Mouse (Mus musculus) E14TG2a.4 (cell line): ENCODE results near the gene Bcas3.

ENCODE experiments used
- H3K27me3 ChIP-seq: 2 replicates; pipeline ENCODE4 v1.6.1; 2014; ENCODE audit warnings: low read length, control low read depth; ENCODE audit not compliant: insufficient read depth
- H3K36me3 ChIP-seq: 2 replicates; pipeline ENCODE4 v1.6.1; 2014; ENCODE audit warnings: low read length, control low read depth; ENCODE audit not compliant: insufficient read depth
- H3K4me1 ChIP-seq: replicated peaks from 2 replicates; pipeline ENCODE4 v1.6.1; 2014; ENCODE audit warnings: low read depth, low read length, control low read depth
- H3K4me3 ChIP-seq: replicated peaks from 2 replicates; pipeline ENCODE4 v1.5.1; 2014; ENCODE audit warnings: mild to moderate bottlenecking, low read length
- H3K9me3 ChIP-seq: 2 replicates; pipeline ENCODE4 v1.6.1; 2014; ENCODE audit warnings: low read length, control low read depth
- CTCF ChIP-seq: conservative IDR thresholded peaks from 2 replicates; pipeline ENCODE4 v1.5.1; 2014; ENCODE audit warnings: low read length
- NANOG ChIP-seq: IDR thresholded peaks from 2 replicates; pipeline ENCODE4 v1.6.1; 2014; ENCODE audit warnings: borderline replicate concordance, low read length, mixed read lengths
- POU5F1 ChIP-seq: IDR thresholded peaks from 2 replicates; pipeline ENCODE4 v1.6.1; 2014; ENCODE audit warnings: low read length, borderline replicate concordance

Bcas3 gene

DNA sequence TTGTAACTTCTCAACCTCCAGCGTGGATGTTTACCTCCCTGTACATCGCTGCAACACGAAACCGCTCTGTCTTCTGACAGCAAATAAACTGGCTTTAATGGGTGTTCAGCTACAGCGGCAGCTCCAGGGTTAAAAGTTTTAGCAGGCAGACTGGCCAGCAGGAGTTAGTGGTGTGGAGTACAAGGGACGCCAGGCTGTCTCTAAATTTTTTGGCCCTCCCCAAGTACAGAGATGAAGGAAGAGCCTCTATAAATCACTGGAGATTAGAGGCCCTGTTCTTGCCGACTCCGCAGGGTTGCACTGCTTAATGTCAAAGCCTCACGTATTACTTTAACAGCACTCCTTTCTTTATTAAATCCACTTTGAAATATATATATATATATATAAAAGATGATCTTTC, 384.3 kb downstream of the Bcas3 start:
- TF ChIP-seq CTCF (no peak), POU5F1 (no peak), NANOG (no peak)
- Histone ChIP-seq H3K36me3 (no peaks in the 10 kb centered on the region), H3K27me3 (peaks cover 11% of the 10 kb centered on the region), H3K4me3 (no peak overlapping the region), H3K9me3 (no peaks in the 10 kb centered on the region), H3K4me1 (peaks cover 33% of the 10 kb centered on the region)

- H3K4me3 ChIP-seq = no peak overlapping the region
- peaks cover 11% of the 10 kb centered on the region for H3K27me3 ChIP-seq
- H3K4me1 ChIP-seq = peaks cover 35% of the 10 kb centered on the region
- H3K36me3 ChIP-seq = no peaks in the 10 kb centered on the region
- no peaks in the 10 kb centered on the region for H3K9me3 ChIP-seq
- TF ChIP-seq POU5F1 (no peak), NANOG (no peak), CTCF (no peak)
Observed at GRCm38 (mm10) chr11:85737893-85738292, 384.9 kb downstream of the Bcas3 start.

GRCm38 (mm10) chr11:85738585-85738984, 385.6 kb downstream of the Bcas3 start:
- Histone ChIP-seq H3K9me3 (no peaks in the 10 kb centered on the region), H3K4me3 (no peak overlapping the region), H3K27me3 (peaks cover 11% of the 10 kb centered on the region), H3K36me3 (no peaks in the 10 kb centered on the region), H3K4me1 (peaks cover 32% of the 10 kb centered on the region)
- TF ChIP-seq CTCF = no peak
- no peak for TF ChIP-seq NANOG
- no peak for TF ChIP-seq POU5F1

DNA sequence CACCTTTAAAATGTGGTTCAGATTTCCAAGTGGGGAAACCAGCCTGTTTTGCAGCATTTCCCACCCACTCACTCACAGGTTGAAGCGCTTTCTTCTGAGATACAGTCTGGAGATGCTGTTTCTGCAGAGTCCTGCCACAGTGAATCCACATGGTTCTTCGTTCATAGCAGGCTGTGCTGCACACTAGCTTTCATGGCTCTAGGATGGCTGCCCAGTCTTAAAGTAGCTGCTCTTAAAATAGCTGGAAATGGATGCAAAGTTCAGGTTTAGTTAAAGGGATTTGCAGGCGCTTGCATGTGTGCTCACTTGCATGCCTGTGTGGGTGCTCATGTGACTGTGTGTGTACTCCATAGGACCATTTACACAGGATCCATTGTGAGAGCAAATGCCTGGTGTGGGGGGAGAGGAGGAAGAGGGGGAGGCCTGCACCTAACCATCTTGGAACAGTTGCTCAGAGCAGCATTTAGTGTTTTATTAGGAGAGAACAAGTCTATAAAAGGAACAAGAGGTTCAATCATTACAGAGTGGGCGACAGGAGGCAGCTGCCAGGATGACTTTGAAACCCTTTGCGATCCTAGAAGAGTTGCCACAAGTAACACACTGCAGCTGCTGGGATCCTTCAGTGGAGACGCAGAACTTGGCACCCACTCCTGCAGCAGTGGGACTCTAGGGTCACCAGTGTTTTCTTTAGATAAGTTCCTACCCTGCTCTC, 386.5 kb downstream of the Bcas3 start:
- H3K36me3 ChIP-seq = no peaks in the 10 kb centered on the region
- no peak for TF ChIP-seq CTCF
- TF ChIP-seq POU5F1 = no peak
- TF ChIP-seq NANOG = no peak
- peaks cover 24% of the 10 kb centered on the region for H3K4me1 ChIP-seq
- no peak overlapping the region for H3K4me3 ChIP-seq
- no peaks in the 10 kb centered on the region for H3K9me3 ChIP-seq
- H3K27me3 ChIP-seq = peaks cover 11% of the 10 kb centered on the region

GRCm38 (mm10) chr11:85746373-85746772, 393.4 kb downstream of the Bcas3 start:
- Histone ChIP-seq H3K27me3 (no peaks in the 10 kb centered on the region), H3K4me1 (peaks cover 13% of the 10 kb centered on the region), H3K4me3 (no peak overlapping the region), H3K36me3 (no peaks in the 10 kb centered on the region), H3K9me3 (no peaks in the 10 kb centered on the region)
- TF ChIP-seq POU5F1 (no peak), NANOG (no peak), CTCF (no peak)

DNA sequence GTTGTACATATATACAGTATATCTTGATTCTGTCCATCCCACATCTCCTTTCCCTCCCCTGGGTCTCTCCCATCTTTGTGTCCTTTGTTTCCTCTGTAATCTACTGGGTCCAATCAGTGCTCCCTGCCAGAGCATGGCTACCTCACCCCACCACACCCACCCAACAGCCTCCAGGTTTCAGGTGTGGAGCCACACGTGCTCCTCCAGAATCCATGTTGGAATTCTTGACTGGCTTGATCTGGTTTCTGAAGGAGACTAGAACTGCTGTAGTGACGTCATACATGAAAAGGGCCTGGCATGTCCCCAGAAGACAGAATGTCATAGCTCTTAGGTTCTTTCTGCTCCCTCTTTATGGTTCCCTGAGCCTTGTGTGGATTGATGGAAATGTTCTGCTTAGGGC, 395.9 kb downstream of the Bcas3 start:
- no peaks in the 10 kb centered on the region for H3K27me3 ChIP-seq
- H3K9me3 ChIP-seq = no peaks in the 10 kb centered on the region
- peaks cover 8% of the 10 kb centered on the region; the same call in 1 of the 2 replicates for H3K4me1 ChIP-seq
- no peak overlapping the region for H3K4me3 ChIP-seq
- no peak for TF ChIP-seq NANOG
- TF ChIP-seq POU5F1 = no peak
- no peak for TF ChIP-seq CTCF
- H3K36me3 ChIP-seq = no peaks in the 10 kb centered on the region

DNA sequence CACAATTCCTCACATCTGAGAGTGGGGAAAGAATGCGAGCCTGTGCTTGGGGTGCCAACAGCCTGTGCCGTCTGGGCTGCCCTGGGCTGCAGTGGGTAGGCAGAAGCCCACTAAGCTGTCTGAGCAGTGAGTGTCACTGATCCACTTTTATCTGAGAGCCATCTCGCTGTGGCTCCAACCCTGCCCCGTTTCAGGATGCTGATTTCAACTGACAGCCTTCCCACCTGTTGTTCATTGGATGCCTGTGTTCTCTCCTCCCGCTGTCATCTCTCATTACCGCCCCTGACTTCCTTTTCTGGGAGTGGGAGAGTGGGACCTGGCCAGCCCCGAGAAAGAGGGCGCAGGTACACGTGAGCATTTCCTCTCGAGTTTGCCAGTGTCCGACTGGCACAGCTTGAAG, 398.2 kb downstream of the Bcas3 start:
- H3K36me3 ChIP-seq = no peaks in the 10 kb centered on the region
- no peak for TF ChIP-seq NANOG
- TF ChIP-seq POU5F1 = no peak
- TF ChIP-seq CTCF = no peak
- no peaks in the 10 kb centered on the region for H3K27me3 ChIP-seq

GRCm38 (mm10) chr11:85754631-85755502, 401.9 kb downstream of the Bcas3 start:
- H3K4me1 ChIP-seq = peaks cover 8% of the 10 kb centered on the region; the same call in 1 of the 2 replicates
- no peaks in the 10 kb centered on the region for H3K27me3 ChIP-seq

More for the DNA sequence above, 398.2 kb downstream of the Bcas3 start:
- H3K4me3 ChIP-seq = no peak overlapping the region
- H3K4me1 ChIP-seq = peaks cover 8% of the 10 kb centered on the region; the same call in 1 of the 2 replicates
- H3K9me3 ChIP-seq = no peaks in the 10 kb centered on the region

More at GRCm38 (mm10) chr11:85754631-85755502, 401.9 kb downstream of the Bcas3 start:
- TF ChIP-seq NANOG (no peak), POU5F1 (no peak), CTCF (no peak)
- Histone ChIP-seq H3K36me3 (no peaks in the 10 kb centered on the region), H3K4me3 (no peak overlapping the region), H3K9me3 (no peaks in the 10 kb centered on the region)
